Mouse (Mus musculus): ENCODE measurements around the gene Atg7.

Atg7 gene

DNA sequence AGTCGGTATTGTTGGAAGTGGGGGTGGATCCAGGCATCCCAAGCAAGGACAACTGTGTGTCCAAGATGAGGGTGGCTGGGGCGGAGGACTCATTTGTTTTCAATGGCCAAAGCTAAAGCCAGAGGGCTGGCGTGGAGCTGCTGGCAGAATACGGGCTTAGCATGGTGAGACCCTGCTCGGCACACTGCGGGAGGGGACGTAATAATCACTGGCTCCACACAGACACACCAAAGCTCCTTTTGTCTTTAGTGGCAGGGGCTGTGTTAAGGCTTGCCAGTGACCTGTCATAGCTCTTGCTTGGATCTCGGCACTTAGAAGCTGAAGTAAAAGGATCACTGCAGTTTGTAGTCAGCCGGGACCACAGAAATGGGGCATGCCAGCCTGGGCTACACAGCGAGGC, 257.3 kb downstream of the Atg7 start:
- no peak for DNase-seq (ENCODE audit: low read depth, low spot score)

DNA sequence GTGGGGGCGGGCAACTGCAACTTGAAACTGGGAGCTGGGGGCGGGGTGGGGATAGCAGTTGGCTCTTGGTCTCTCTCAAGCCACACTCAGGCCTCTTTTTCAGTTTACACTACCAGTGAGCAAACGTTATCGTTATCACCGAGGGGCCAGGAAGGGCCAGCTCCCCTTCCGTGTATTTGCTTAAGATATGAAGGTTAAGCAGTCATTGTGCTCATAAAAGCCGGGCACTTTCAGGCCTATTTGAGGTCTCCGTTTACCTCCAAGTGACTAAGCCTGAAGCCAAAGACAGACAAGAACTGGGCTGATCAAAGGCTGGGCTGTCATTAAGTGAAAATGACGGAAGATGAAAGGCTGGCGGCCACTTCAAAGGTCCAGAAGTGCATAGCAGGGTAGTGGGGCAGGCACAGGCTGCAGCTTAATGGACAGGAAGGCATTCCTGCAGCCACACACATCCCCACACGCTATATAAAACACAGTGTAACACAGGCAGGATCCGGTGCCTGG, 258.5 kb downstream of the Atg7 start:
- DNase-seq (ENCODE audit: low read depth, low spot score): no peak

DNA sequence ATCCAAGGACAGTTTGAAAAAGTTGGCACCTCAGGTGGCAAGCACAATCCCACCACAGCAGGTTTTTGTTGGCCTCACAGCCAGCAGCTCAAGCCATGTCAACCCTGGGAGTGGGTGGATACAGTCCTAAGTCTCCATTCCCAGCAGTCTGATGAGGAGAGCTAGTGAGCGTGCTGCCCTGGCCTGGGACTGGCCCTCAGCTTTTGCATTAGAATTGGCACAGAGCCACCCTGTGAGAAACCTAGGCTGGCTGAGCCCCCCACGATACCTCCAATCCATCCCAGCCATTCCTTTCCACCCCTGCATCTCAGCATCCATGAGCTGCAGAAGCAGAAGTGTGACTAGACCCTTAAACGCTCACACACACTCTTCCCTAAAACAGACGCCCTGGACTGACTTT, 259.0 kb downstream of the Atg7 start:
- DNase-seq (ENCODE audit: low read depth, low spot score): no peak

- no peak for DNase-seq (ENCODE audit: low read depth, low spot score)
These were observed 261.3 kb downstream of the Atg7 start for GRCm38 (mm10) chr6:114904233-114904632.

DNA sequence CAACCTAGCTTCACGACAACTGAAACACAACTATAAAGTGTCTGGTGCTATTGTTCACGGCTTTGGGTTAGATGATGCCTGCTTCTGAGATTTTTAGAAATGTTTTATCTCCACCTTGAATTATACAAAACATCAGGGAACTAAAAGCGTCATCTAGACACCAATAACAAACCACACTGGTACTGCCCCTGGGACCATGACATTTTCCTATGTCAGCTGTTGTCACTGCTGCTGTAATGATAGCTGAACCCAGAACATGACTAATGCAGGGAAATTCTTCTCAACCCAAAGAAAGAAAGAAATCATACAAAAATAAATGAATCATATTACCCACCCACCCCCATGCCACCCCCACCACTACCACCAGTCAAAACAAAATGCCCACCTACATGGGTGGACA, 261.9 kb downstream of the Atg7 start:
- no peak for DNase-seq (ENCODE audit: low read depth, low spot score)

GRCm38 (mm10) chr6:114905253-114906028, 262.5 kb downstream of the Atg7 start:
- DNase-seq (ENCODE audit: low read depth, low spot score): no peak

- no peak for DNase-seq (ENCODE audit: low read depth, low spot score)
These were observed 263.3 kb downstream of the Atg7 start for GRCm38 (mm10) chr6:114906209-114906608.

GRCm38 (mm10) chr6:114907459-114907858, 264.6 kb downstream of the Atg7 start:
- DNase-seq (ENCODE audit: low read depth, low spot score): no peak

- DNase-seq (ENCODE audit: low read depth, low spot score): no peak
These were observed 266.9 kb downstream of the Atg7 start for GRCm38 (mm10) chr6:114909801-114910200.
